Mouse (Mus musculus): ENCODE measurements around the gene Col18a1.

- no peak for TF ChIP-seq POLR2A (IDR thresholded peaks at IDR 0.05; ENCODE audit: low read depth, low read length)
- no peak for TF ChIP-seq CTCF (IDR thresholded peaks at IDR 0.05; ENCODE audit: extremely low read depth, insufficient read length, insufficient replicate concordance, low read depth, low read length)
Observed at GRCm38 (mm10) chr10:77200295-77200694, 33.9 kb upstream of the Col18a1 start.

Data from small intestine, adult 2 months (tissue).